Mouse (Mus musculus) adrenal gland, adult 8-10 months (tissue): Measurements from ENCODE around the gene Esrrg. TPM values are rescaled to one million over a fixed set of nuclear protein-coding genes. Genes with fewer than 3 reads are reported as not detected.
A peak's percentile ranks its signal among the peaks of the same experiment; 100 is the strongest.

Experiments
- DNase-seq: peaks from one replicate; pipeline ENCODE4 v3.0.0; 2022
- total RNA-seq, 4 experiments: library from RNA; stranded (reverse); gene quantifications; 2 replicates each; pipeline ENCODE4 v1.2.4; 2022

Esrrg gene
- total RNA-seq, 4 experiments from 2014 or later, result 10.0 to 30.1 (median 15.7) TPM

GRCm38 (mm10) chr1:188158675-188159074, 550.1 kb downstream of the Esrrg start:
- no peak for DNase-seq

GRCm38 (mm10) chr1:188159108-188159507, 550.5 kb downstream of the Esrrg start:
- no peak for DNase-seq

DNA sequence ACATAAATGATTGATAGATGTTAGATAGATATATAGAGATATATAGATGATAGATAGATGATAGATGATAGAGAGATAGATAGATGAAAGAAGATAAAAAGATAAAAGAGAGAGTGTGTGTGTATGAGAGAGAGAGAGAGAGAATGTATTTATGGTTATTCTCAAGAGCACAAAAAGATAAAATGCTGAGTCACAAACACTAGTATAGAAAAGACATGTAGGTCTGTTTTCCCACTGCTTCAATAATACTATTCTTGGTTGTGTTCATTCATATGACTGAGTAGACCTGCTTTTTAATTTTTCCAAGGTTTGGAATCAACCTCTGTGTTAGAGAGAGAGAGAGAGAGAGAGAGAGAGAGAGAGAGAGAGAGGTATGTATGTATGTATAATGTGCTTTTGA, 554.5 kb downstream of the Esrrg start:
- DNase-seq, result no peak

- no peak for DNase-seq
These were observed 555.7 kb downstream of the Esrrg start for GRCm38 (mm10) chr1:188164251-188164650.

- no peak for DNase-seq
These were observed 565.3 kb downstream of the Esrrg start for GRCm38 (mm10) chr1:188173859-188174258.

DNA sequence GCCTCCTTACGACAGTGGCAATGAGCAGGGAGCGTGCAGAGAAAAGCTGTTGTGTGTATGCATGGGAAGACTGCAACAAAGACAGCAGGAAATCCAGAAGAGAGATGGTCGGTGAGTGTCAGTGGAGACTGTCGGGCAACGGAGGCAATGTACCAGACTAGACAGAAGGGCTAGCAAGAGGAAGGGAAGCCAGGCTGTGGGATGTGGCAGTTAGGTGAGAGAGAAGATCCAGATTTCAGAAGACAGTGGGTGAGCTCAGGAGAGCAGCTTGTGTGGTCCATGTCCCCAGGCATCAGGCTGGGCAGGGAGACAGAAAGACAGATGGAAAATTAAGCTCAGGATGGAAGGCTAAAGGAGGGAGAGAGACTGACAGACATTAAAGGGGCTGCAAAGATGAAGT, 574.4 kb downstream of the Esrrg start:
- DNase-seq, result no peak

GRCm38 (mm10) chr1:188186440-188187117, 578.0 kb downstream of the Esrrg start:
- DNase-seq, result no peak

DNA sequence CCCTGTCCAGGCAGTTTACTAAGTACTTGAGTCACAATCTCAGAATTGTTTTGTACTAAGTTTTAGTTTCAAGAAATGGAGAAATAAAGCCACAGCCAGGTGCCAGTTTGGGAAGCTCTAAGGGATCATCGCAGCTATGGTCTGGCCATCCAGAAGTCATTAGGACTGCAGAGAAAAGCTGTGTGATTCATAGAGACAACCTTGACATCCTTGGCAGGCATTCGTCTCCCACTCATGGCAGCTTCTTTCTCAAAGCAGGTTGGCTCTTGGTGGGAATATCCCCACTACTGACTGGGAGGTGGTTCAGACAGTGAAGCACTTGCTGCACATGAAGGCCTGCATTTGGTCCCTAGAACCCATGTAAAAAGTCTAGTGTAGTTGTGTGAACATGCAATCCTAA, 584.4 kb downstream of the Esrrg start:
- DNase-seq, result peak; percentile 32

- no peak for DNase-seq
These were observed 598.8 kb downstream of the Esrrg start for GRCm38 (mm10) chr1:188207421-188207820.

GRCm38 (mm10) chr1:188209025-188209424, 600.4 kb downstream of the Esrrg start:
- no peak for DNase-seq

GRCm38 (mm10) chr1:188214885-188215611, 606.5 kb downstream of the Esrrg start:
- no peak for DNase-seq

- DNase-seq, result no peak
These were observed 612.7 kb downstream of the Esrrg start for GRCm38 (mm10) chr1:188221226-188221792.

DNA sequence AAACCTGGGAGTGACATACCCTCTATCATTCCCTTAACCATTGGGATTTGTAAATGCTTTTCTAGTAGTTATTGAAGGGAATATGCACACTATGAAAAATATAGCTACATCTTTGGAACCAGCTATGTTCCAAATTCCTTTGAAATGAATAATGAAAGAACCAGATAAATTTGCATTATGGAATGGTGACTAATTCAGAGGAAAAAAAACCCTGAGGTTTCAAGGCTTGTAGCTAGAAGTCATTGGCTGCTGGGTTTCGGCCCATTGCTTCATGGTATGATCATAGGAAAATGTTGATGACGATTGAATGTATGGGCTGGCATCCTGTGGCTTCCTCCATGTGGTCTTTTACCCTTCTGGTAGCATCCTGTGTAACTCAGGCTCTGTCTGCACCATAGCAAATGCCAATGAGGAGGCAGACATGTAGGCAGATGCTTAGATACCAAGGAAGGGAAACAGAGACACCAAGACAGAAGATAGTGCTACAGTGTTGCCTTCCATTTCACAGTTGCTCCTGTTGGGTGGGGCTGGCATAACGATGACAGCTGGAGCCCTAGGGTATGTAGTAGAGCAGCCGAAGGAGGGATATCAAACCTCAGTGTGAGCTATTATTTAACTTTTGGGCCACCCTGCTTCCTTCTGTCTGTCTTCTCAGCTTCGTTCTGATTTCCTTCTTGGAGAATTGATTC, 624.6 kb downstream of the Esrrg start:
- no peak for DNase-seq

- DNase-seq, result no peak
These were observed 630.0 kb downstream of the Esrrg start for GRCm38 (mm10) chr1:188238636-188239035.

DNA sequence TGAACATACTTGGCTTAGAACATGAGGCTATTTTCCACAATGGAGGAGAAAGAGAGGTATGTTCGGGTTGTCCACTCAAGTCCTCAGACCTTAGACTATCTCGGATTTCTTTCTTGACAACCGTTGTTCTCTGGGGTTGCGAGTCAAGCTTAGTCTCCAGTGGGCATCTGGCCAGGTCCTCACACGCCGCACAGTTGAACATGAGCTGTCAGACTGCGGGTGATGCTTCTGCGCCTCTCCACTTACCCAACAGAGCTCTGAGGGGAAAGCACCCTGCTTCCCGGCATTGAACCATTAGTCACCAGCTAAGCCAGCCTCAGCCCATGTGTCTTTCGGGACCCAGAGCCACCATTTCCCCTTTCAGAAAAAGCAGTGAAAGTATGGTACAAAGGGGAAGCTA, 633.2 kb downstream of the Esrrg start:
- DNase-seq, result no peak

- DNase-seq, result no peak
These were observed 648.9 kb downstream of the Esrrg start for GRCm38 (mm10) chr1:188257500-188257899.

- DNase-seq, result no peak
These were observed 651.9 kb downstream of the Esrrg start for GRCm38 (mm10) chr1:188260259-188261107.

DNA sequence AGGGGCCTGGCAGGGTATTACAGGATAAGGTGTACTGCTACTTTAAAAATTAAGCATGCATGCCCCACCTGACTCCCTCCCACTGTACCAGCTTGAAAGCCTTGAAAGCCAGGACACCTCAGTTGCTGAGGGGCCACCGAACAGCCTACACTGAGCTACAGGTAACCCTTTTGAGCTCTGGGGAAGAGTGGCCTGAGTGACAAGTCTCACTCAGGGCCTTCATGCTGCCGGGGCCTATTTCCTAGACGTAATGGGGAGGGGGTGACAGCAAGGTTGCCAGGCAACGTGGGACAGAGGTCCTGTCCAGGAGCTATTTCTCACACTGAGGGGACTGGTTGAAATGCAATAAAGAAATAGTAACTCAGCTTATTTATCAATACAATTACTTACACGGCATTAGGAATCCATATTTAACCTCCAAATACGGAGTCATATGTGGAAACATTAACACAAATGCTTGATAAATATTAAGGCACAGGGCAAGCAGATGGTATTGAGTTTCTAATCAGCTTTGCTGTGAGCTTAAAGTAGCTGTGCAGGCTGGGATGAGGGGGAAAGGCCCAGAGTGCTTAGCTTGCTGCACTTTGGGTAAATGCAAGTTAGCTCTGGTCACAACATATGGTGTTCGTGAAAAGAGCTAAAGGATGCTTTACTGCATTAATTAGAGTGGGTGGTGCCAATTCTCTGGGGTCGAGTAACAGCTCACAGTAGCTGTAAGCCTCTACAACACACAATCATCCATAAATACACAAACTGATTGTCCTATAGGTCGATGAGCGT, 653.5 kb downstream of the Esrrg start, which contains the start of gene Ush2a:
Gene Ush2a, plus strand, starts transcription at position 121 of the 780 bp plus-strand sequence.
- DNase-seq, result no peak
